Mouse (Mus musculus) naive thymus-derived CD4-positive, alpha-beta T cell, adult 2 months (primary cell): ENCODE measurements around the gene Slc9a8.

Source experiments
- DNase-seq: peaks from one replicate; pipeline ENCODE4 v3.0.0-alpha.2; 2011; ENCODE audit warnings: low read depth

Gene Slc9a8

DNA sequence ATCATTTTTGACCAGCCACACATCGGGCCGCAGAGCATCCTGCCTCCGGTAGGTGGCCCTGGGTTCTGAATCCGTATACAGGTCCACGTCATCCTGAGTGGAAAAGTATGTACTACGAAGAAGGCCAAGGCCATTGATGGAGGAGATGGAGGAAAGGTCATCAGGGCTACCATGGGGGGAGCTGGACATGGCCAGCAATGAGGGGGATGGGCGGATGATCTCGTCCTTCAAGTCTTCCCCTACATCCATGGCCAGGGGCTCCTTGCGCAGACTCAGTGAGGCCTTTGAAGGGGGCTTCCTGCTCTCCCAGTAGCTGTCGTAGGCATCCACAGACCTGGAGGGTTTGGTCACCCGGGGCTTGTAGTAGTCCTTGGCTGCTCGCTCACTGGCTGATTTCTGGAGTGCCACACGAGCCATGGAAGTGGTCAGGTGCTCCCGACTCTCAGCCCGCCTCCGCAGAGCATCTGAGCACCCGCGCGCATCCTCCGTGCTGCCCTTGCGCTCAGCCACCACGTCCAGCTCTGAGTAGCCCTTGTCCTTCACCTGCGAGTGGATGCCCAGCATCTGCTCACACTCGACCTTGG is 62.4 kb downstream of the Slc9a8 start:
- DNase-seq = no peak

DNA sequence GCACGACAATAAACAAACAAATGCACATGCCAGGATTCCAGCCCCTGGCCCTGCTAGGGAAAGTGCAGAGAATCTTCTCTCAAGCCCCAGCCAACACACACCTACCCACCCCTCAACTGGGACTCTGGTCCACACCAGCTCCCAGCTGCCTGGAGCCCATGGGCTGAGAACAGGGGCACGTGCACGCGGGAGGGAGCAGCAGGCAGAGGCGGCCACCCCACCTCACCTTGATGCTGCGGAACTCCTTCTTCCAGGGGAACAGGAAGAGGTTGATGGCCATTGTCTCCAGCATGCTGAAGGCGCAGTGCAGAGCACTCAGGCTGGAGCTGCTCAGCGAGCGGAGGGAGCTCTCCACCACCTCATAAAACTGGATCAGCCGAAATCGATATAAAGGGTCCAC is 63.4 kb downstream of the Slc9a8 start:
- DNase-seq = no peak

DNA sequence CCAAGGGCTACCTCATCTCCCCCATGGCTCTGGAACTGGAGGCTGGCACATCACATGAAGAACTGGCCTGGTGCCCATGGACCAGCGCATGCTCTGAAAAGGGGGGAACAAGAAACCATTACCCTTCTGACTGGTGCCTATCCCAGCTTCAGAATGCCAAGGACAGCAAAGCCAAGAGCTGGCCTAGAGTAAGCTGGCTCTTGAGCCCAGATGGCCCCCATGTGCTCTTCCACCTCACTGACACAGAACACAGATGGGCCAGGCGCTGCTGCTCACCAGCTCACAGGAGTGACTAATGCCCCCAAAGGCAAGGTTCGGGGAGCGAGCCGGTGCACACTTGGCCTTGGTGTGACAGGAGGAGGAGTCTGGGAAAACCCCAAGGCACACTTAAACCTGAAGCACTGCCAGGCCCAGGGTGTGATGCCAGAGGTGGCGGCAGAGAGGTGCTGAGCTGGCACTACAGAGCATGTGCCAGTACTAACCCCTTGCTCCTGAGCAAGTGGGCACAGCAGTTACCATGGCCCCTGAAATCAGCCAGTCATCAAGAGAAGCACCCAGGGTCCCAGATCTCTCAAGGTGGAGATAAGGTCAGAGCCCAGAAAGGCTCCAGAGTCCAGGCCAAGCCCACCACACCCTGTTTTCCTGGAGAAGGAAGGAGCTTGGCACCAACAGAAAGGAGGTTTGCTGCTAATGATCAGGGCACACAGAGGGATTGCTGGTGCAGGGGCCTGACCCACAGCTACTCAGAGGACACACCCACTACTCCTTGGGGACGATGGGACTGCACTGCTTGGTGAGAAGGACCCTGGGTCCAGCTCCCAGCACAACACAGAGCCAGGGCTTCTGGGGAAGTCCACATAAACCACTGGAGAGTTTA is 64.2 kb downstream of the Slc9a8 start:
- DNase-seq = no peak

DNA sequence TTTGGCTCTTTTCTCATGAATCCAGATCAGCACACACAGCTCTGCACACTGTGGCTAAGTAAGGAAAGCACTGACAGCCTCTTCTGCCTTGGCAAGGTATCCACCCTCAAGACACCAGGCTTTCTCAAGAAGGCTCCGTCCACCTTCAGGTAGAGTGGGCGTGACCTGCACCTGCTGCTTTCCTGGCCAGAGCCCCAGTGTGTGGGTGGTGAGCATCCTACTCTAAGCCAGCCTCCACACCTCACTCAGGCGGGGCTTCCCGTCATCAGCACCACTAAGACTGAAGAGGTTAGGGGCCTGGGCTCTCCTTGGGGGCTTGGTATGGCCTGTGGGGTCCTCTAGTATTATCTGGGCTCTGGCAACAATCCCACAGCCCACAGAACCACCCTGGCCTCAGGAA is 65.1 kb downstream of the Slc9a8 start:
- no peak for DNase-seq

DNA sequence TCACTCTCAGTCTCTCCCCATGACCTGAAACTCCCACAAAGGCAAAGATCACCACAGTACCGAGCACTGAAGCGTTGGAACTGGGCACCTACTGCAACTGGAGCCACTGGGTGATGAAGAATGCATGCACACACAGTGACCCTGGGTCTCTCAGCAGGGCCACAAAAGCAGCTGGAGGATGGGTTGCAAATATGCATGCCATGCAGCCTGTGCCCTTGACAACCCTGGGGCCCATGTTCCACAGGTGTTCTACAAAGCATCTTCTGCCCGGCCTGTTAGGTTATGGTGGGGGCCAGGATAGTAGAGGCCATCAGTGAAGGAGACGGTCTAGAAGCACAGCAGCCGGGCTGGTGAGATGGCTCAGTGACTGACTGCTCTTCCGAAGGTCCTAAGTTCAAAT is 66.0 kb downstream of the Slc9a8 start:
- no peak for DNase-seq

DNA sequence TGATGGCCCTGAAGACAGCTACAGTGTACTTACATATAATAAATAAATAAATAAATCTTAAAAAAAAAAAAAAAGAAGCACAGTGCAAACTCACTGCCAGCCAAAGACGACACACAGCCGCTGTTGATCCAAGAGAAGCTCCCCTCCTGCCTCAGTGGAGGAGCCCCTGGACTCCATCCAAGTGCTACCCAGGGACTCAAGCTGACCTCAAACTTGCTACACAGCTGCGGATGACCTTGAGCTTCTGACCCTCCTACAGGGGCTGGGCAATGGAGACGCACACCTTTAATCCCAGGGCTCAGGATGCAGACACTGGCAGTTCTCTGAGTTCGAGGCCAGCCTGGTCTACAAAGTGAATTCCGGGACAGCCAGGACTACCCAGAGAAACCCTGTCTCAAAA is 66.5 kb downstream of the Slc9a8 start:
- no peak for DNase-seq

DNA sequence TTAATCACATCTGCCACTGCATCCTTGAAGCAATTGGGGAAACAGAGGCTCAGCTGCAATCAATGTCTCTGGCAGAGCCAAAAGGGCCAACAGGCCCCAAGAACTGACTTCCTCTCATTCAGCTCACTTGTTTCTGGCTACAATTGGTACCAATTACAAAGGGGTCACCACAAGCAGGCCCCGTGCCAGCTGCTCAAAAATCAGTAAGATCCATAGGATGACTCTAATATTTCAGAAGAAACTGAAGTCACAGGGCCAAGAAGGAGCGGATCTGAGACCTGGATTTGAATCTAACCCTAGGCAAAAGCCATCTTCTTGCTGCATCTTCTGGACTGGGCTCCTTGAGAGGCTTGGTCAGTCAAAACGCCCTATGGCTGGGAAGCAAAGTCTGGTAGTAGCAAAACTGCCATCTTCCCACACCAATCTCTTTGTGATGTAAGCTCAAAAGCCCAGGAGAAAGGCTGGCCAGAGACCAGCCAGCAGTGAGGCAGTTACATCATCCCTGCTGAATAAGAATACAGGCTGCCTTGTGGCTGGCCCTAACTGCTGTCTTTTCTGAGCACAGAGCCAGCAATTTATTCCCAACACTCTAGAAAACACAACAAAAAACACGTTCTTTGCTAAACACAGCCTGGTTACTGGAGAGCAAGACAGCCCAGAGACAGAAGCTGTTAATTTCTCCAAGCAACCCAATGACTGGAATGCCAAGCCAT is 69.5 kb downstream of the Slc9a8 start:
- DNase-seq = no peak

DNA sequence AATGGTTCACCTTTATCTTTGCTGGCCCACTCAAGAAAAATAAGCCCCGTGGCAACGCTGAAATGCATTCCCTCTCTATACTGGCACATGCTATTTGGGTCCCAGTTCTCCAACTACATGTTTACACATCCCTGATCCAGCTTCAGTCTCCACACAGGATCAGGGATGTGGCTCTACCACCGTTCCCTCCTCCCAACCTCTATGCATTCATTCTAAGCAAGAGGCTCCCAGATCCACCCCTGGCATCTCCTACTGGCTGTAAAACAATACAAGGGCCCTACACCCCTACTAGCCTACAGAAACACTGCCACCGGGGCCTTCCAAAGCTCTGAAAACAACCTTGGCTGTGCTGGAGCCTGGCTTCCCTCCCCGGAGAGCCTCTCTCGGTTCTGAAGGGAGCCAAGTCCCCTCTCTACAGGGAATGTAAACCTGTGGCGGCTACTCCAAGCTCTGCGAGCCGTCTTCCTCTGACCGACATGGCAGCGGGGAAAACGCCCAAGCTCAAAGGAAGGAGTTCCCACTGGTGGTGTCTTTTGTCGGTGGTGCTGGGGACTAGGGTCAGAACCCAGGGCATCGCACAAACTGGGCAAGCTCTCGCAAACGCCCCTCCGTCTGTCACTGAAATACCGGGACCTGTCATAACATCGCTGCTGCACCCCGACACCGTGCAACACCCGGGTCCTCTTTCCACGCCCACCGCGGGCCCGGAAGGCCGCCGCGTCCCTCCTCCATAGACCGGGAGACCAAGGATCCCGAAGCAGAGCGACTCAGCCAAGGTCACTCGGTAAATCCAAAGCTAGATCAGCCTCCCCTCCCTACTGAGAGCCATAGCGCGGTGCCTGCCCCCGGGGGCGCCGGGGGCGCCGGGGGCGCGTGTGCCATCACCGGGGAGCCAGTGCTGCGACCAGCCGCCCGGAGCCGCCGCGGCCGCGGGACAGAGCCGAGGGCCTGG is 70.5 kb downstream of the Slc9a8 start, which contains the start of gene Rnf114:
Gene Rnf114, plus strand, starts transcription at position 889 of the 952 bp plus-strand sequence.
- DNase-seq = no peak

DNA sequence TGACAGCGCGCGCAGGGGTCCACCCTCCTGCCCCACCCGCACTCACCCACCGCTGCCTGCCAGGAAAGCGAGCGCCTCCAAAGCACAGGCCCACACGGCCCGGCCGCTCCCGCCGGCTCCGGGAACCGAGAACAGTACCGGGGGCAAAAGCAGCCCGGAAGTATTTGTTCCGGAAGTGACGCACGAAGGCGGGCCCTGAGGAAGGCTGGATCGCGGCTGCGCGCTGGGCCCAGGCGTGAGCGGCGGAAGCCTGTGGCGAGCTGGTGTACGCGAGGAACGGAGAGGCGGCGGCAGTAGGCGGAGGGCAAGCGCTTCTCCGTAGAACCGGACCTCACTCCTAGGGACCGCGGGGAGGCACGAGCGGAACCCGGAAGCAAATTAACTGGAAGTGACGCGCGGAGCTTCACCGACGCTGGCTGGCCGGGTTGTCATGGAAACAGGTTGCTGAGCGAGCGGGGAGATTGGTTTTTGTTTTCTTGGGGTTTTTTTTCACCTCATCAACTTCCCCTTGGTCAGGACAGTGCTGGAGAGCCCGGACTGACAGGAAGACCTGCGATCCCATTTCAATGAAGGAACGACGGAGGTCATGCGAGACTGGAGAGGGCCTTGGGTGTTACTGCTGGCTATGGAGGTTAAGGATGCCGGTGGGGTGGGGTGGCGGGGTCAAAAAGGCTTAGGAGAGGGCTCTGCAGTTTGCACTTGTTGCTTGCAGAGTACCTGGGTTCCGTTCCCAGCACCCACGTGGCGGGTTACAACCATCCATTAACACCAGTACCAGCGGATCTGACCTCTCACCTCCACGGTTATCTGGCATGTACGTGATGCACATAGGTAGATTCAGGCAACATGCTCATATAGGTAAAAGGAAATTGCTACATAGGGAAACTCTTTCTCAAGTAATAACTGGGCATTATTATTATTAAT is 71.5 kb downstream of the Slc9a8 start, which contains the start of gene Spata2:
Gene Spata2, minus strand, starts transcription at position 175 of the 924 bp plus-strand sequence.
- DNase-seq = peak; percentile 97

DNA sequence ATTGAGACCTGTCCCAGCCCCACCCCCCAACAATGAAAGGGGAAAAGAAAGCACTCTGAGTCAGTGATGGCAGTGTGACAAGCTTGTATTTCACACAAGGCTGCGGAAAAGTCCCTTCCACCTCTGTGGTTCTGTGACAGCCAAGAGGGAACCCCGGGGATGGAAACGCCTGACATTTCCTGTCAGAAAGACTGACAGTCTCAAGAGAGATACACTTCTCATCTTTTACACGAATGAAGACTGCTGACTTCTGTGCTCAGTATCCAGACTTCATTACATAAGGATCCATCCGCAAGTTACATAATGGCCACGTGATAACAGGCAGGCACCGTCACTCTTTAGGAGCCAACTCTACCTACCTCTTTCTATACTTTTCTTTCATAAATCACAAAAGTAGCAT is 74.9 kb downstream of the Slc9a8 start:
- peak; percentile 49 for DNase-seq

DNA sequence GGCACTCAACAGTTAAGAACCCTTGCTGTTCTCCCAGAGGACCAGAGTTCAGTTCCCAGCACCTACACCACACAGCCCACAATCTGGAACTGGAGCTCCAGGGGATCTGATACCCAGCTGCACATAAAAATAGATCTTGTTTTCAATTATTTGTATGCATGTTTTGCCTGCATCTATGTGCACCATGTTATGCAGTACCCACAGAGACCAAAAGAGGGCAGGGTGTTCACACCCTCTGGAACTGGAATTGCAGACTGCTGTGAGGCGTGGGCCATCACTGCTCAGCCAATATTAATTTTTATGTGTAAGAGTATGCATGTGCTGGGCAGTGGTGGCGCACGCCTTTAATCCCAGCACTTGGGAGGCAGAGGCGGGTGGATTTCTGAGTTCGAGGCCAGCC is 75.8 kb downstream of the Slc9a8 start:
- DNase-seq = peak; percentile 86

DNA sequence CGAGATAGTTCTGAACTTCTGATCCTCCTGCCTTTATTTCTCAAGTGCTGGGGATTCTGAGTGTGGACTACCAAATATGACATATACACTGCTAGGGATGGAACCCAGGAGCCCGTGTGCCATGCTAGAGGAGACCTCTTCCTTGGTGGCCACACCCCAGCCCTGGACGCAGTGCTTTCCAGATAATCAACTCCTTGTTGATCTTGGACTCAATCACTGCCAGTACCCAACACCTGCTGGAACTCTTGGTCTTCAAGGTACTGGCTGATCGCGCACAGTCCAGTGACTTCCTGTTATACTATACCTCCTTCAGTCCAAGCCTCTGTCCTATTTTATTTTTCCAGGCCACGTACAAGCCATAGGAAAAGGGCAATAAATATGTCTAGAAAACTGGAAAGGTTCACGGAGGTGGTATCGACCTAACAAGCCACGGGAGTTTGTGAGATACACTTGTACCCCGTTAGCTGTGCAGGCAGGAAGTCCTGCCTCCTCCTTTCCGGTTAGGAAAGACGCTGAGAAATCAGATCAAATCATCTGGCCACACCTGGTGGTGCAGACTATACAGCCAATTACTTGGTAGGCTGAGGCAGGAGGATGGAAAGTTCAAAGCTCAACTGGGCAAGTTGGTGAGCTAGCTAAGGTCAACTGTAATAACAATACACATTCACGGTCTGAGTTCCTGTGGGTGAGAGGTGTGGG is 81.2 kb downstream of the Slc9a8 start:
- DNase-seq = no peak

DNA sequence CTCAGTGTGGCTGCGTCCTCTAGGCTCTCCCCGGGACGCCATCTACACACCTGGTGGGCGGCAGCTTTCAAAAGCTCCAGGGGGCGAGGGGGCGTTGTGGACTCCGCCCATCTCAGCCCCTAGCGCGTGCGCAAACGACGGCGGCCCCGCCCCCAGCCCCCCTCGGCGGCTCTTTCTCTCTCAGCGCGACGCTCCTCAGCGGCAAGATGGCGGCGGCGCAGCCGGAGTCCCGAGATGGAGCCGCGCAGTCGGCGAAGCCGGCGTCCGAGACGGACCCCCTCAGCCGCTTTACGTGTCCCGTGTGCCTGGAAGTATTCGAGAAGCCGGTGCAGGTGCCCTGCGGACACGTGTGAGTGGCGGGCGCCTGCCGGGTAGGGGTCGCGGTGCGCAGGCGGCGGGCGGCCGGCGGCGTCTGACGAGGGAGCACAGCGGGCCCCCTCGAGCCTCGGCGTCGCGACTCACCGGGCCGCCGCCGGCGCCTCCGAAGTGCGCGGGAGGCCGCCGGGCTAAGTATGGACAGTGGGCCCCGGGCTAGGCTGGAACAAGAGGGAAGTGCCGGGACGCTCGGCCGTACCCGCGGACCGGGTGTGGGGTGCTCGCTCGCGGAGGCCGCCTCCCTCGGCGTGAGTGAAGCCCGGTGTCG is 81.9 kb downstream of the Slc9a8 start:
- peak; percentile 95 for DNase-seq

DNA sequence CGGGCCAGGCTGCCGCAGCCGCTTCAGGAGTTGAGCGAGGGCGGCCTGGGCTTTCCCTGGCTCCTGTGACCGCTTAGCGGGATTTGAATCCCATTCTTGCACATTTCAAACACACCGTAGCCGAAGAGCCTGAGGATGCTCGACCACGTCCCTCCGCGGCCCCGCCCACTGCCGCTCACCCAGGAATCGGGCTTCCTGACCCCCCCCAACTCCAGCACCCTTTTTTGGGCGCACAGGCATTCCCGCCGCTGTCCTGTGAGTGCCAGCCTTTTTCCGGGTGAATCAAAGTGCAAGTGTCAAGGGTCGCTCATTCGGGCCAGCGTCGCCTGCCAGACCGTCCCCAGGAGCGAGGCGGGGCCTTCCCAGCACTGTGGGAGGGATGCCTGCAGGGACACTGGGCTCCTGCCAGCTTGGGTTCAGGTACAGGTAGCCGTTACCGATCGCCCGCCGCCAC is 82.4 kb downstream of the Slc9a8 start:
- DNase-seq = peak; percentile 57

DNA sequence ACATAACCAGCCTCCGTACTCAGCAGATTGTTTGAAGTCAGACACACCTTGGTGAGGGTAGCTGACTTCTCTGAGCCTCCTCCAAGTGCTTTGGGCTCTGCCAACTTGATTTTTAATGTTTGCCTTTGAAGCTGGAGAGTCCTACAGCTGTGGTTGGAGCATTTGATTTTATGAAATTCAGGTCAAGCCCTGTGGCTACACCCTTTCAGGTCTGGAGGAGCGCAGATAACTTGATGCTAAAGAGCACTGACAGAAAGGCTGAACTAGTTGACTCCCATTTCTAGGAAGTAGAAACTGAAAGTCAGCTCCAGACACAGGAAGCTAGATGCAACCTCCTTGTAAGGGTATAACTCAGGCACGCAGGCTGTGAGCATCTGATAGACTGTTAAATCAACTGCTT is 83.6 kb downstream of the Slc9a8 start:
- DNase-seq = peak; percentile 87

DNA sequence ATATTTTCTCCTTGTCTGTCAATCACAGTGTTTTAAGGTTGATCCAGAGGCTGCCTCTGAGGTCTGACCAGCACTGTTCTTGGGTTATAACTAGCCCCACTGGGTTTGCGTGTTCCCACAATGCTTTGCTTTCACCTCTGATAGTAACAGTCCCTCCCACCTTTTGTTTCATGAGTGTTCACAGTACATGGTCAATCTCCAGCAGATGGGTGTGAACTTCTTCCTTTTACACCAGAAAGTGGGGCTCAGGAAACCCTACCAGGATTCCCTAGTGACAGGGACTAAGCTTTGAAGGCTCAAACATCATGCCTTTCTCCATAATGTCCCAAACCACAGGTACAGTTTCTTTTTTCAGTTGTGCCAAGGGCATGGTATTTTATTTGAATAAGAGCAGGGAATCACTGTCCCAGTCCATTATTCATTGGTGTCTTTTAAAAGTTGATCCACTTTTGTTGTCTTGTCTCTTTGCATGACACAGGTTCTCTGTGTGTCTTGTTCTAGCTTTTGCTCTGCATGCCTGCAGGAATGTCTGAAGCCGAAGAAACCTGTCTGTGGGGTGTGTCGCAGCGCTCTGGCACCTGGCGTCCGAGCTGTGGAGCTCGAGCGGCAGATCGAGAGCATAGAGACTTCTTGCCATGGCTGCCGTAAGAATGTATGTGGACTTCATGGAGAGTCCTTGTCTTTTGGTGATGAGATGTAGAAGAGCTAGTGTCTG is 85.2 kb downstream of the Slc9a8 start:
- no peak for DNase-seq

DNA sequence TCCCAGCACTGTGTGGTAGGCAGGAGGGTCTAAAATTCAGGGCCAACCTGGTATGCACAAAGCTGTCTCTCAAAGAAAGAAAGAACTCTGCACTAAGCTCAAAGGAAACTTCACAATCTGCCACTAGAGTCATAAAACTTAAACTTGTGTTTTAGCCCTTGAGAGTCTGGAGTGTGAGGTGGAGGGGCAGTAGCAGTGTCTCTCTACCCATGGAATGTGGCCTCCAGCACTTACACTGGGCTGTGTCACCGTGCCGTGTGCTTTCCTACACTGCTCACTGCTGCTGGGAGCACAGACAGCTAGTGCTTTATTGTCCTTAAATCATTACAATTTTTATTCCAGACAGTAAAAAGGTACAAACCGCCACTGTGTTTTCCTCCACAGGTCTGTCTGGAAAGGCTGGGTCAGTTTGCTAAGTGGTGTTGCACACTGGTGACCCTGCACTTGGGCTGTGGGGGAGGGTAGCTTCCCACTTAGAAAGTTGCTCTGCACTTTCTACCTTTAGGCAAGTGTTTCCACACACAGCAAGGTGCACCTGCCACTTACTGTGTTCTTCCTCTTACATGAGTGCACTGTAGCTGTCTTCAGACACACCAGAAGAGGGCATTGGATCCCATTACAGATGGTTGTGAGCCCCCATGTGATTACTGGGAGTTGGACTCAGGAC is 86.3 kb downstream of the Slc9a8 start:
- DNase-seq = no peak

DNA sequence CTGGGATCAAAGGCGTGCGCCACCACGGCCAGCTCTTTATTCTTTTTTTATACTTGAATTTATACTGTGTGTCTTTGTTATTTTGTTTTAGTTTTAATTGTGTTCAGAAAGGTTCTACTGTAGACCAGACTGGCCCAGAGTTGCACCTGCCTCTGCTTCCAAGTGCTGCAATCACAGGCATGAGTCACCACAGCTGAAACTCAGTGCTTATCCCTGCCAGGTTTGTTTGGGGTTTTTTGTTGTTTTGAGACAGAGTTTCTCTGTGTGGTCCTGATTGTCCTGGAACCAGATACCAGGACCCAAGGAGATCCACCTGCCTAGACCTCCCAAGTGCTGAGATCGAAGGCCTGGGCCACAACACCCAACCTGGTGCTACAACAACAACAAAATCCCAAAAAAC is 87.1 kb downstream of the Slc9a8 start:
- DNase-seq = no peak
